Mouse (Mus musculus): ENCODE data around the gene Naa16.

The Naa16 gene

DNA sequence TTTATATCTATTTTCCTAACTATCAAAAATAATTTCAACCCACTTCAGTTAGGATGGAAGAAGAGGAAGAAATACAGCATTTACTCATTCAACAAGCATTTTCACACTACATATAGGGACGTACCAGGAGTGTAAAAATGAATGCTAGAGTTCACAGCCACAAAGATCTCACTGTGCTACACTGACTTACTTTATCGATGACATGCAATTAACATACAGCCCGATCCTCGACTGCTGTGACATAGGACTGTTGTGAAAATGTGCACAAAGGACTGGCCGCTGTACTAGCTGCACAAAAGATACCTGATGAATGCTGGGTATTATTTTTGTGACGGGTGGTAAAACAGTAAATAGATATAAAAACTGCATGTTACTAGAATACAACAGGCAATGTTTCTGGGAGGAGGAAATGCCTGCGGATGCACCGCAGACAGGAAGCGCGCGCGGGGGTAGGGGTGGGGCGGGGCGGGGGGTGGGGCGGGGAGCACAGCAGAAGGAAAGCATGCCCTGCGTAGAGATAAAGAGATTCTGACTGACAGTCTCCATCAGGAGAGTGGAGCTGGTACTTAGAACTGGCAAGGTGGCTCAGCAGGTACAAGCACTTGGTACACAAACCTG lies 59.5 kb downstream of the Naa16 start:
- DNase-seq (ENCODE audit: low spot score in 2 of 2) = no peak

DNA sequence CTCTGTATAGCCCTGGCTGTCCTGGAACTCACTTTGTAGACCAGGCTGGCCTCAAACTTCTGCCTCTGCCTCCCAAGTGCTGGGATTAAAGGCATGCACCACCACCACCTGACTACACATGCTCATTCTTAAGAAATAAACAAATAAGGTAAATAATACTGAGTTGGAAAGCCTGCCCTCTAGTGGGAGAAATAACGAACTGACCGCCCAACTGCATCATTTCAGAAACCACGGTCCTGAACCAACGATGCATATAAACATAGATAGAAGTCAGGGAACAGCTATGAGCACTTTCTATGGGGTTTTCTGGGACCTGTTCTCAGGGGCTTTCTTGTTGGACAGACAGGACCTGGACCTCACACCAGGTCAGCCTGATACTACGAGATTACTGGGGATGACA lies 63.5 kb downstream of the Naa16 start:
- DNase-seq (ENCODE audit: low spot score in 2 of 2) = no peak

DNA sequence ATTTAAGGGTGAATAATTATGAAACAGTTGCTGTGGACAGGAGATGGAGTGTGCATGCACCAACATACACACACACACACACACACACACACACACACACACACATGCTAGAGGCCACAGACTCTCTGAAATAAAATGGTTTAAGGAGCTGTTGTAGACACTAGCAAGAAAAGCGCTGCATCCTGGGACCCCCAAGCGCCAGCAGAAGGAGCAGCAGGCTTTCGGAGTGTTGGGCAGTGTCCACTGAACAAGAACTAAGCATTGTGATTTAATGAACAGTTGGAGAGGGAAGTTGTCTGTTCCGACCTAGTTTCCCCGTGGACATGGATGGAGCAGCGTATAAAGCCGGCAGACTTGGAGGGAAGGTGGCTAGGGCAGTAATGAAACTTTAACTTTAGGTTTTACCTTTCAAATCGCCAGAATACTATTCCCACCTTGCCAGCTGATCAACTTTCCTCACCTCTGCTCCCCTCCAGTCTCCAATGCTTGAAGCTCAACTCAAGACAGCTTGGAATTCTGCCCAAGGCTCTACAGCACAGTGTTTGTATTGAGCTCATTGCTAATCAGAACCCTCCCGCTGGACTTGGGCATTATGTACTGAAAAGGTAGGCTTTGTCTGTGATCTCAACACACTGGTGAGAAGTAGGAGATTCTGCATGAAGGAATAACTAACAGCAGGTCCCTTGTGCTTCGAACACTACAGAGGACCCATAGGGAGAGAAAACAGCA lies 66.3 kb downstream of the Naa16 start:
- DNase-seq (ENCODE audit: low spot score in 2 of 2) = no peak

DNA sequence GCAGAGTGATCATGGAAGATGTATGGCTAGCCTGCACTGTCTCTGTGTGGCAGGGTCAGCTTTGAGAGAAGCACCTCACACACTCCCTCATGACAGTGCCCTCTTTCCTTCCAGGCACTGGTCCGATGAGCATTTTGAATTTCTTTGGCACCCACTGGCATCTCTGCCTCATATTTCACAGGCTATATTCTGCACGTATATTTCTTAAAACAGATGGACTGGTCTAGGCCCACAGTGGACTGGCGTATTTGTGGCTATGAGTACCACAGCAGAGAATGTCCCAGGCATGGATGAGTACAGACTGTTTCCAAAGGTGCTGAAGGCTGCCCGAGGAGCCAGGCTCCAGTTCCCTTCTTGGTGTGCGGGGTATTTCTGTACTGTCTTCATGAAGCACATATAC lies 68.7 kb downstream of the Naa16 start:
- no peak for DNase-seq (ENCODE audit: low spot score in 2 of 2)

DNA sequence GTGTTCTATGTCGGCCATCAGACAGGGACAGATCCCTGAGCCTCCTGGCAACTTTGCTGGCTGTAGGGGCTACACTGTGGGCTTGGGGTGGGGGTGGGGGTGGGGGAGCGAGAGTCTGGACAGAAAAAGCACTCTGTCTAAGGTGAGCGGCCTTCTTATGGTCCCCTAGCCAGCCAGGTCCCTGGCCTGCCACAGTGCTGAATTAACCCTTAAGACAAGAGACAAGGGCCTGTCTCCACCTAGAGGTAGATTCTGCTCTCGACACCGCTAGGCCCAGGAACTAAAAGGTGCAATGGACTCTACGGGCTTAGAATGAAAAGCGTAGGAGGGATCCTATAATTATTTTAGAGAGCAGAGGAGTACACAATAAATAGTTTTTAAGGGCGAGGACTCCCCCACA lies 69.4 kb downstream of the Naa16 start:
- DNase-seq (ENCODE audit: low spot score in 2 of 2) = no peak

DNA sequence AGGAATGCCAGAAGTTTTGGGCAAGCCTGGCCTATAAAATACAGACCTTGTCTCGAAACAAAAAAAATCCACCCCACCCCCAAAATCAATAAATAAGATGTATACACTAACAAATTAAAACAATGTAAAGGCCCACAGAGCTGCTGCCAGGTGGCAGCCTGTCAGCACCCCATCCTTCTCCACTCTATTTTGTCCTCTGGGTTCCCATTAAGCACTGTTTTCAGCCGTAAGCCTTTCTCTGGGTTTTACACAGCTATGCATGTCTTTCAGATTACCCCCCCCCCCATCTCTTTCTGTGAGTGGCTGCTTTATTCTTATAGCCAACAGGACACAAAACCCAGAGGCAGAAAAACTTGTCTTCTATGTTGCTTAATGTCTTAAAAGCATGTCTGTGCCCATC lies 73.0 kb downstream of the Naa16 start:
- DNase-seq (ENCODE audit: low spot score in 2 of 2) = no peak

DNA sequence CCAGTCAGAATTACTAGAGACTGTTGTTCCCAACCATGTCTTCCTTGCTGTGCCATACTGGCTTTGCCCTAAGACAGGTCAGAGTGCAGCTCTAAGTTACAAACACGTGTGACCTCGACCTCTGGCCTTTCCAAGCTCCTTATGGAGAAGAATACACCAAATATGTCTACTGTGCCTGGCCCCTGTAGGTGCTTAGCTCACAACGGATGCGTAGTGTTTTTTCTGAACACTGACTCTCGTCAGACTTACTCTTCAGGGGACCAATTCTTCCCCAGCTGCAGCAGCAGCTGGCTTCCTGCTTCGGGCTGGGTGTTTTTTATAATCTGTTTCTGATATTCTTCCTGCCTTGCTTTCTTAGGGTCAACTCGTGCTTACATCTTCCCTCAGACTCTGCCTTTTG lies 74.7 kb downstream of the Naa16 start:
- no peak for DNase-seq (ENCODE audit: low spot score in 2 of 2)

DNA sequence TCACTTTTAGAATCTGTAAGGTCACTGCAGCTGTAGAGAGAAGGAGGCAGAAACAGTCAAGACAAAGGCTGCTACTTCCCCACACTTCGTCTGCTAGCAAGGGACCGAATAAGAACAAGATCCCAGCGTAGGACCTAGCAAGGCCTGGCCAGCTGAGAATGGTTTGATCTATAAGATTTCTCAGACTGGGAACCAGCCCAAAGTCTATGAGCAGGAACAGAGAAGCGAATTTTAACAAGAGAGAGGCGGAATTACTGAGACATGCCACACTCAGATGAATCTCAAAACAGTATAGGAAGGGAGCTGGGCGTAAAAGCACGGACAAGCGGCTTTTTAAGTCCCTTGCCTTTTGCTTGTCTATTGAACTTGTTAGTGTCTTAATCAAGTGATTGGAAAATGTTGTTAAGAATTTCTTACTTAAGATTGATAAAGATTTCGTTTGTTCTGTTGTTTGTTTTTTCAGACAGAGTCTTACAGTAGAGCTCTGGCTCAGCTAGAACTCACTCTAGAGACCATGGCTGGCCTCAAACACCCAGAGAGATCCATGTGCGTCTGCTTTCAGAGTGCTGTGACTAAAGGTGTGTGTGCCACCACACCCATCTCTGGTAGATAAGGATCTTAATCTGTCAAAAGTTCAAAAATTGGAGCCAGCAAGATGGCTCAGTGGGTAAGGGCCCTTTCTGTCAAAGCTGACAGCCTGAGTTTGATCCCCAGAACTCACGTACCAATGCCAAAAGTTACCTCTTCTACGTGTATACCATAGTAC lies 76.2 kb downstream of the Naa16 start:
- DNase-seq (ENCODE audit: low spot score in 2 of 2) = no peak

DNA sequence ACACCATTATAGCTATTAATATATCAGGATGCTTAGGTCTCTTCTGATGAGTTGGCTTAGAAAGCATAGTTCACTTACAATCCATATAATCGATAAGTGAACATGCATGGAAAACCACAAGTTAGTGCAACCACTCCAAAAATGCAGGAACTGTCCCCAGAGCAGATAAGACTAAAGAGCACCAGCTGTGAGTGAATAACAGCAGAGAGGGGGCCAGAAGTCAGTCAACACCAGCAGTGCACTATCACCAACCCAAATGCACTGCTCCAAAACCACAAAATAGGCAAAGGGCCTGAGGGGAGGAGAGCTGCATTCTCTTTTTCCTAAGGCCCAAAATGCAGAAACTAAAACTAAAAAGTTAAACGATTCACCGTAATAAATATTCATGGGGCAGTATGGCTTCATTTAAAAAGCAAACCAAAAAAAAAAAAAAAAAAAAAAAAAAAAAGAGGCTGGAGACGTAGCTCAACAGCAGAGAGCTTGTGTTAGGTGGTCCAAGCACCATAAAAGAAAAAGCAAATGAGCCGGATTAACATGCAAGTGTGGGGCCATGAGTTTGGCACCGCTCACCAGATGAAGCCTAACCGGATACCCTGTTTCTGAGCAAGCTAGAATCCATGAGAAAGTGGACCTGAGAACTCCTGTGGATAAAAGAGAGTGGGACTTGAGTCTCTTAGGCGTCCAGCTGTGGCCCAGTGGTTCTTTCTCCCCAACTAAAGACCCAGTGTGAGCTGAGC lies 77.0 kb downstream of the Naa16 start:
- no peak for DNase-seq (ENCODE audit: low spot score in 2 of 2)

DNA sequence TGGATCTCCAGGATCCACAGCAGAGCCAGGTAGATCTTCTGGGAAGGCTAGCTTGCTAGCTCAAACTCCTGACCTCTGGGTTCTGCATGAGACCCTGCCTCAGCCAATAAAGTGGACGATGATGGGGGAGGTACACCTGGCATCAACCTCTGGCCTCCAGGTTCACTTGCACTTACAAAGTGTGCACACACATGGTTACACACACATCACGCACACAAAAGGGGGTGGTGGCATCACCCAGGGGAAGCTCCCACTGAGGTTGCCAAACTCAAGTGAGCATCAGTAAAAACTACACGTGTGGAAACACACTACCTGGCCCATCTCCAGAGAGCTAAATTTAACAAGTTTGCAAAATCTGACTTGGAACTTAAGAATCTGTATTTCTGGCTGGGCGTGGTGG lies 77.9 kb downstream of the Naa16 start:
- no peak for DNase-seq (ENCODE audit: low spot score in 2 of 2)

DNA sequence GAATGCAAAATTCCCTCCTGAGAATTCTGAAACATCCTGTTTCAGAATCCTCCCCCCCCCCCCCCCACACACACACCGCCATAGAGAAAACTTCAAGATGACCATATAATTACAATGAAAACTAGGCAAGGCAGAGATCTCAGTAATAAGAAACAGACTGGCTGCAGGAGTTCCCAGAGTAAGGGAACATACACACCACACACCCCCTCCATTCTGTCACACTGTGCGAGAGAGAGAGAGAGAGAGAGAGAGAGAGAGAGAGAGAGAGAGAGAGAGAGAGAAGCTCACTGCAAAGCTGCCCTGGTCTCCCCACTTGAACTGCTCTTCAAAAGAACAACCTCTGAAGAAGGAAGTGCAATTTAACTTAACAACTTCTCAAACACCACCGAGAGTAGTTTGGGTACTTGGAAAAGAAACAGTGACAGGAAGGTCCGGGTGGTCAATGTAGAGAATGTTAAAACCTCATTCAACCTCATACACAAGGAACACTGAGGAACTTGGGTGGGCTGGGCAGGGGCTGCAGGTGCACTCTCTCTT lies 78.6 kb downstream of the Naa16 start:
- no peak for DNase-seq (ENCODE audit: low spot score in 2 of 2)

DNA sequence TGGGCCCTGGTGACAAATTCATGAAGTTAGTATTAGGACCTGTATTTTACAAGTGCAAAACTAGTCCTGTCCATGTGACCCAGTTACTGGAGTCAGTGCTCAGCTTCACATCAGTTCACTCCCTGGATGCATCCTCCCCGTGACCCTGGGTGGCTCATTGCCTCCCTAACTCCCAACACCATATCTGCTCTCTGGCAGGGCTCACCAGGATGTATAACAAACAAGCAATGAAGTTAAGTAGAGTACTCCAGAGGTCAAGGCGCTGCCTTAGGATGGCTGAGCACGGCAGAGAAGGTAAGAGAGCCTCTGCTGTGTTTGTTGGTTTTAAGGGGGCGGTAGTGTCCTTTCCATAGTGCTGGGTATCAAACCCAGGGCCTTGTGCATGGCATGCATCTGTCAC lies 81.5 kb downstream of the Naa16 start:
- DNase-seq (ENCODE audit: low spot score in 2 of 2) = no peak

DNA sequence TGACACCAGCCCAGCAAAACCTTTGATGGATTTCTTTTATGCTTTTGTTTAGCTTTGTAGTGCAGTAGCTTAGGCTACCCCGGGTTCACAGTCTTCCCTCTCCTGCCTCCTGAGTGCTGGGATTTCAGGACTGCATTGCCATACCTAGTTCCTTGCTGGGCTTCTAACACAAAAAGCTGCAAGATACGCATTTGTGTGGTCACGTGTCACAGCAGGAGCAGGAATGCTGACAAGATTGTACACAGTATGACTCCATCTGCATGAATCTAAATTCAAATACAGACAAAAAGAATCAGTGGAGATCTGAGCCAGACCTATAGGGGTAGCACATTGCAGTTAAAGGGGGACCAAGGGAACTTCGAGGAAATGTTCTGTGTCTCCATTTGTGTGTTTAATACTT lies 82.2 kb downstream of the Naa16 start:
- no peak for DNase-seq (ENCODE audit: low spot score in 2 of 2)

DNA sequence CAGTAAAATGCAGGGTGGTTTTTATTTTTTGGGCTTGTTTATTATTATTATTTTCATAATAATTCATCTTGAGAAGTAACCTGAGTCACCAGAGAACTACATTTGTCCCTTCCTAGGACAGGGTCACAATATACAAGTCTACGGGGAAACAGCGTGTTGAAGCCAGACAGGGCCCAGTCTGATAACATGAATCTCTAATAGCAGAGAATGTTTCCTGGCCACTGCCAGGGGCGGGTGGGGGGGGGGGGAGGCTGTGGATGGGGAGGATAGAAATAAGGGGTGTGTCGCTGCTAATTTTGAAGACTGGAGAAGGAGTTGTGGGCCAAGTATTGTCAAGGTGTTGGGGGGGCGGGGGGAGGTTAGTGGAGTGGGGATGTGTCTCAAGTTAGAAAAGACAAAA lies 82.7 kb downstream of the Naa16 start:
- DNase-seq (ENCODE audit: low spot score in 2 of 2) = no peak

DNA sequence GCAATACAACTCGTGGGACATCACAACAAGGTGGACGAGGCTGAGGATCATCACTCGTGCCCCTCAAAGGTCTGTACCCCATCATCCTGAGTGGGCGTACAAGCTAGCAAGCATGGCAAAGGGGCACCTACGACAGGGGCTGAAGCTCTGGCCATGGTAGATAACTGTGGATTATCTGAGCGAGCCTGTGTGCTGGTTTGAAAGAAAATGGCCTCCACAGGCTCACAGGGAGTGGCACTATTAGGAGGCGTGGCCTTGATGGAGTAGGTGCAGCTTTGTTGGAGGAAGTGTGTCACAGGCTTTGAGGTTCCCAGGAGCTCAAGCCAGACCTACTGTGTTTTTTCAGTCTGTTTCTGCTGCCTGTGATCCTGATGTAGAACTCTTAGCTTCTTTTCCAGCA lies 83.4 kb downstream of the Naa16 start:
- no peak for DNase-seq (ENCODE audit: low spot score in 2 of 2)

DNA sequence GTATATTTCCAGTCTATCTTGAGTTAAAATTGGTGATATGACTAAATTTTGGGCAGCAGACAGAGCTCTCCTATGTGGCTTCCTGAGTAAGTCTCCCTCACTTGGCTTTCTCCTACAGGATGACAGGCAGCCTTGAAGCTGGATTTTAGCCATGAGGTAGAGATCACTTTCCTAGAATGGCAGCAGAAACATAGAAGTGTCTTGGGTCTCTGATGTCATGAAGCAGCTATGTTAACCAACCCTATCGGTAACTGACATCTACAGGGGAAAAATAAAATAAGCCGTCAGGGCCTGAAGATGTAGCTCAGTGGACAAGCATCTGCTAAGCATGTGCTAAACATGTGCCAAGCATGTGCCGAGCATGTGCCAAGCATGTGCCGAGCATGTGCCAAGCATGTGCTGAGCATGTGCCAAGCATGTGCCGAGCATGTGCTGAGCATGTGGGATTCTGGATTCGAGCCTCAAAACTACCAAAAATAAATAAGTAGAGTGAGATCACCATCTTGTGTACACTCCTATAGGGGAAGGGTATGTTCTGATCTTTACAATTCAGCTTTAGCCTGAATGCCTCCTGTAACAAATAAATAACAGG lies 85.6 kb downstream of the Naa16 start:
- no peak for DNase-seq (ENCODE audit: low spot score in 2 of 2)

DNA sequence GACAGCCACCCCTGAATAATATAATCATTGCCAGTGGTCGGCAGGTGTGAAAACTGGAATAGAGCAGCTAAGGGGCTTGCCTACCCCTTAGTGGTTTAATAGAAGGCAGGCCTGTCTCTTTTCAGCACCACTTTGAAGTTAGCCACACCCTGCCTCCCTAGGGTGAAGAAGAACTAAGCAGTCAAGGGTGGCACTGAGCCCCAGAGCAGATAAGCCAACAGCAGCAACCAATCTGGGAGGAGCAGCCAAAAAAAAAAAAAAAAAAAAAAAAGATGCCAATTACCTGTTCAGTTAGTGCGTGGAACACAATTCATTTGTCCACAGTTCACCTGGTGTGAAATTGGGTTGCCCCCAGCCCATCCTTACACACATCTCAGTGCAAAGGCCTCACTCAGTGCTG lies 87.4 kb downstream of the Naa16 start:
- DNase-seq (ENCODE audit: low spot score in 2 of 2) = no peak

DNA sequence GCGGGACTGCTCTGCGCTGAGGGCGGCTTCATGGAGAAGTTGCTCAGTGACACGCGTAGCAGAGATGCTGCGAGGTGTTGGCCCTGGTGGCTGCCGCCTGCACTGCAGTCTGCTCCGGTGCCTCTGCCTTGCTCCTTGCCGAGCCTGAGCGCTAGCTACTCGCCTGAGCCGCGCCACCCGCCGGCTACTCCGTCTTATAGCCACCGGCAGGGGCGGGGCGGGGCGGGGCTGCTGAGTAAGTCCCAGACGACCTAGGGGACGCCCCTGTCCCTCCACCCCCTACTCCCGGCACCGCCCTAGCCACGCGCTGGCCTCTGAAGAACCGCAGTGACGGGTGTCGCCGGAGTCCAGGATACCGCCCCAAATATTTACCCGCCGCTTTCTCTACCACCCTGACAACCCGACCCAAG lies 89.1 kb downstream of the Naa16 start, which contains the start of gene Rgcc:
Gene Rgcc (minus strand): TSS at position 180 of the 410 bp plus-strand sequence.
- peak; percentile 89 to 93 for DNase-seq (ENCODE audit: low spot score in 2 of 2)

DNA sequence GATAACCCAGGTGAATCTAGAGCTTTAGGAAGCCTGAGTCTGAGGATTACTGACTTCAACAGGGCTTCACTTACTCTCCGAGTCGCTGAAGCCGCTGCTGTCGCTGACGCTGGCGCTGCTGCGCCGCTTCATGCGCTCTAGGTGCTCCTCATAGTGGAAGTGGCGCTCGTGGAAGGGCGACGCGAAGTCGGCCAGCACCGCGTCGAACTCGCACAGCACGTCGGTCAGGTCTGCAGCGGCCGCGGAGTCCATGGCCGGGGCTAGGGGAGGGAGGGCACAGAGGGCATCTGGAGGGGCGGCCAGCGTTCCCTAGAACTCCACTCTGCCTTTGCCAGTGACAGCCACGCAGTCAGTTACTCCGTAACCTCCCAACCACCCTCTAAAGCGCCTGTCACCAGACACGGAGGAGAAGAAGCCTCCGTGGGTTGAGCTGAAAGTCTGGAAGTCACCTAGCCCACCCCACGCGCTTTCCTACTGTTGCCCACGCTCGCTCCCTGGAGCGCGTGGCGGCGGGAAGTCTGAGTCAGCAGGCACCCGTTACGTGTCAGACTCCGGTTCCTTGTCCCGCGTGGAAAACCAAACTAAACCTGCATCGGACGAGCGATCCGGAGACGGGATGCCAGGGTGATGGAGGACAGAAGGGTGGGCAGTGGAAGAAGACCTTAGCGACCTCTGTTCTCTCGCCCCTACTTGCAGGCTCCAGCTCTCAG lies 89.8 kb downstream of the Naa16 start:
- DNase-seq (ENCODE audit: low spot score in 2 of 2) = no peak

DNA sequence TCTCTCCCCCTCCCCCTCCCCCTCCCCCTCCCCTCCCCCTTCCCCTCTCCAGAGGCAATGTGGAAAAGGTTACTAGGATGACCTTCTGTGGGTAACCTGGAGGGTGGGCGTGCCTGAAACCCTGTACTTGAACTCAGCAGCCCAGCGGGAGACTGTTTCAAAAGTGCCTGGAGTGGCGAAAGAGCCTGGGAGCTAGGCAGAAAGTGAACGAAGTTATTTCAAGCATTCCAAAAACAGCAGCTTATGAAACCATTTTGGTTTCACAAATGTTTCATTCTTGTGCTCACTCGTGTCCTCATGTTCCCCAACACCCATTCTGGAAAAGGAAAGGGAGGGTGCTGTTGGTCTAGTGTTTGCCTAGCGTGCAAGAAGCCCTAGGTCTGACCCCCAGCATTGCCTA lies 90.8 kb downstream of the Naa16 start:
- no peak for DNase-seq (ENCODE audit: low spot score in 2 of 2)

DNA sequence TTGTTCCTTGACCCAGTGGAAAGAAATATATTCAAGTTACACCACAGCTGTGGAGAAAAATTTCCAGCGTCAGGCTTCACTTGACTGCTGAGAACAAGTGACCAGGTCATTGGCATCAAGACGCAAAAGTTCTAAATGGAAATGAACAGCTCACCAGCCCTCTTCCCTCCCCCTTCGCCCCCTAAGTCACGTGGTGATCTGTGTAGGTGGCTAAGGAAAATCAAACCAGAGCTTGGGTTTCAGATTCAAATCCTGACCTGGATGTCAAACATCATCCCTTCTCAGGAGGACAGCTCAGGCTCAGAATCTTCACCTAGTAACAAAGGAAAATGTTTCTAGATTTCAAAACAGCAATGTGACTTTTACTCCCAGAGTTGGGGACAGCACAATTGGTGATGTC lies 91.3 kb downstream of the Naa16 start:
- no peak for DNase-seq (ENCODE audit: low spot score in 2 of 2)

All from urinary bladder, postnatal 4 days (tissue).